Mouse (Mus musculus): ENCODE data around the gene Ypel2. TPM values are rescaled to one million over a fixed set of nuclear protein-coding genes. Genes with fewer than 3 reads are reported as not detected.
"Not testable (repeated sequence)": the region's sequence is repeated elsewhere in the genome, so short reads cannot be mapped to it uniquely, and the experiment has no call there.

Gene Ypel2
- polyA plus RNA-seq, 2 experiments = 0.70 to 0.83 TPM

- H3K27ac ChIP-seq = no peak overlapping the region
- WGBS (ENCODE audit: insufficient replicate concordance) = 50% methylated on average over 9 of the region's 9 CpGs
- ATAC-seq (ENCODE audit: insufficient read depth) (no peak), DNase-seq (ENCODE audit: low read depth in 3 of 3, low spot score in 3 of 3) (no peak)
- no peaks in the 10 kb centered on the region for H3K27me3 ChIP-seq (ENCODE audit: control insufficient read depth, insufficient read depth, low read length)
- no peaks in the 10 kb centered on the region for H3K9me3 ChIP-seq (ENCODE audit: control insufficient read depth, low read length)
- 0 out of 4 replicates have a peak, but pooled peaks cover 0 to 2% of the 10 kb centered on the region in 2 experiments for H3K4me1 ChIP-seq (replicated peaks; ENCODE audit: control insufficient read depth in 2 of 2, insufficient read depth in 2 of 2, low read length in 1 of 2)
- H3K4me2 ChIP-seq (ENCODE audit: low read depth) = no peak overlapping the region
- no peaks in the 10 kb centered on the region for H3K36me3 ChIP-seq (replicated peaks; ENCODE audit: control insufficient read depth, insufficient read depth, low read depth)
- H3K9ac ChIP-seq (replicated peaks) = no peak overlapping the region
- no peak for TF ChIP-seq EP300 (IDR thresholded peaks at IDR 0.05; ENCODE audit: low read depth)
- TF ChIP-seq CTCF (IDR thresholded peaks at IDR 0.05; ENCODE audit: low read depth) = no peak
- H3K4me3 ChIP-seq (ENCODE audit: insufficient read depth in 1 of 2, low read depth in 2 of 2, low read length in 2 of 2) = no peak overlapping the region
Observed at GRCm38 (mm10) chr11:87026096-87026875, 32.8 kb upstream of the Ypel2 start.

- no peak overlapping the region for H3K9ac ChIP-seq (replicated peaks)
- DNase-seq (ENCODE audit: low read depth in 3 of 3, low spot score in 3 of 3) = no peak
- no peaks in the 10 kb centered on the region for H3K36me3 ChIP-seq (replicated peaks; ENCODE audit: control insufficient read depth, insufficient read depth, low read depth)
- 46% methylated on average over 3 of the region's 3 CpGs for WGBS (ENCODE audit: insufficient replicate concordance)
- H3K4me3 ChIP-seq (ENCODE audit: insufficient read depth in 1 of 2, low read depth in 2 of 2, low read length in 2 of 2) = no peak overlapping the region
- H3K4me1 ChIP-seq (replicated peaks; ENCODE audit: control insufficient read depth in 2 of 2, insufficient read depth in 2 of 2, low read length in 1 of 2) = 0 out of 4 replicates have a peak, but pooled peaks cover 0 to 2% of the 10 kb centered on the region in 2 experiments
- no peaks in the 10 kb centered on the region for H3K27me3 ChIP-seq (ENCODE audit: control insufficient read depth, insufficient read depth, low read length)
- ATAC-seq (ENCODE audit: insufficient read depth) = no peak
- H3K27ac ChIP-seq = no peak overlapping the region
- TF ChIP-seq CTCF (IDR thresholded peaks at IDR 0.05; ENCODE audit: low read depth) (no peak), EP300 (IDR thresholded peaks at IDR 0.05; ENCODE audit: low read depth) (no peak)
- no peaks in the 10 kb centered on the region for H3K9me3 ChIP-seq (ENCODE audit: control insufficient read depth, low read length)
- no peak overlapping the region for H3K4me2 ChIP-seq (ENCODE audit: low read depth)
Observed at GRCm38 (mm10) chr11:87025351-87025750, 31.8 kb upstream of the Ypel2 start.

GRCm38 (mm10) chr11:87023240-87023639 lies 29.7 kb upstream of the Ypel2 start:
- DNase-seq (ENCODE audit: low read depth in 3 of 3, low spot score in 3 of 3); H3K27ac ChIP-seq; H3K4me3 ChIP-seq (ENCODE audit: insufficient read depth in 1 of 2, low read depth in 2 of 2, low read length in 2 of 2); H3K9ac ChIP-seq (replicated peaks); H3K36me3 ChIP-seq (replicated peaks; ENCODE audit: control insufficient read depth, insufficient read depth, low read depth); ATAC-seq (ENCODE audit: insufficient read depth); H3K4me1 ChIP-seq (replicated peaks; ENCODE audit: control insufficient read depth in 2 of 2, insufficient read depth in 2 of 2, low read length in 1 of 2); H3K9me3 ChIP-seq (ENCODE audit: control insufficient read depth, low read length); H3K27me3 ChIP-seq (ENCODE audit: control insufficient read depth, insufficient read depth, low read length); H3K4me2 ChIP-seq (ENCODE audit: low read depth): not testable (repeated sequence)
- WGBS (ENCODE audit: insufficient replicate concordance) = 64% methylated on average over 8 of the region's 8 CpGs

GRCm38 (mm10) chr11:87022765-87023164 lies 29.3 kb upstream of the Ypel2 start:
- H3K27ac ChIP-seq = no peak overlapping the region
- H3K4me3 ChIP-seq (ENCODE audit: insufficient read depth in 1 of 2, low read depth in 2 of 2, low read length in 2 of 2) = no peak overlapping the region
- ATAC-seq (ENCODE audit: insufficient read depth) (no peak), DNase-seq (ENCODE audit: low read depth in 3 of 3, low spot score in 3 of 3) (no peak)
- no peaks in the 10 kb centered on the region for H3K36me3 ChIP-seq (replicated peaks; ENCODE audit: control insufficient read depth, insufficient read depth, low read depth)
- H3K4me2 ChIP-seq (ENCODE audit: low read depth) = no peak overlapping the region
- WGBS (ENCODE audit: insufficient replicate concordance) = 29% methylated on average over 4 of the region's 4 CpGs
- H3K9me3 ChIP-seq (ENCODE audit: control insufficient read depth, low read length) = no peaks in the 10 kb centered on the region
- TF ChIP-seq CTCF (IDR thresholded peaks at IDR 0.05; ENCODE audit: low read depth) (no peak), EP300 (IDR thresholded peaks at IDR 0.05; ENCODE audit: low read depth) (no peak)
- H3K4me1 ChIP-seq (replicated peaks; ENCODE audit: control insufficient read depth in 2 of 2, insufficient read depth in 2 of 2, low read length in 1 of 2) = 0 out of 4 replicates have a peak, but pooled peaks cover 0 to 2% of the 10 kb centered on the region in 2 experiments
- H3K27me3 ChIP-seq (ENCODE audit: control insufficient read depth, insufficient read depth, low read length) = no peaks in the 10 kb centered on the region
- H3K9ac ChIP-seq (replicated peaks) = no peak overlapping the region

- Histone ChIP-seq H3K4me2 (ENCODE audit: low read depth) (no peak overlapping the region), H3K9me3 (ENCODE audit: control insufficient read depth, low read length) (no peaks in the 10 kb centered on the region), H3K27me3 (ENCODE audit: control insufficient read depth, insufficient read depth, low read length) (no peaks in the 10 kb centered on the region), H3K27ac (no peak overlapping the region), H3K4me1 (replicated peaks; ENCODE audit: control insufficient read depth in 2 of 2, insufficient read depth in 2 of 2, low read length in 1 of 2) (no peaks in the 10 kb centered on the region), H3K9ac (replicated peaks) (no peak overlapping the region), H3K4me3 (ENCODE audit: insufficient read depth in 1 of 2, low read depth in 2 of 2, low read length in 2 of 2) (no peak overlapping the region), H3K36me3 (replicated peaks; ENCODE audit: control insufficient read depth, insufficient read depth, low read depth) (no peaks in the 10 kb centered on the region)
- no peak for DNase-seq (ENCODE audit: low read depth in 3 of 3, low spot score in 3 of 3)
- TF ChIP-seq EP300 (IDR thresholded peaks at IDR 0.05; ENCODE audit: low read depth) (no peak), CTCF (IDR thresholded peaks at IDR 0.05; ENCODE audit: low read depth) (no peak)
- no peak for ATAC-seq (ENCODE audit: insufficient read depth)
Observed at GRCm38 (mm10) chr11:87021551-87021950, 28.0 kb upstream of the Ypel2 start.
